Mouse (Mus musculus) E14TG2a.4 (cell line): Measurements from ENCODE around the gene Ghsr.
"Not testable (repeated sequence)": the region's sequence is repeated elsewhere in the genome, so short reads cannot be mapped to it uniquely, and the experiment has no call there.

Experiments used
- H3K27me3 ChIP-seq: 2 replicates; pipeline ENCODE4 v1.6.1; 2014; ENCODE audit warnings: low read length, control low read depth; ENCODE audit not compliant: insufficient read depth
- H3K36me3 ChIP-seq: 2 replicates; pipeline ENCODE4 v1.6.1; 2014; ENCODE audit warnings: low read length, control low read depth; ENCODE audit not compliant: insufficient read depth
- H3K4me1 ChIP-seq: replicated peaks from 2 replicates; pipeline ENCODE4 v1.6.1; 2014; ENCODE audit warnings: low read depth, low read length, control low read depth
- H3K4me3 ChIP-seq: replicated peaks from 2 replicates; pipeline ENCODE4 v1.5.1; 2014; ENCODE audit warnings: mild to moderate bottlenecking, low read length
- H3K9me3 ChIP-seq: 2 replicates; pipeline ENCODE4 v1.6.1; 2014; ENCODE audit warnings: low read length, control low read depth
- CTCF ChIP-seq: conservative IDR thresholded peaks from 2 replicates; pipeline ENCODE4 v1.5.1; 2014; ENCODE audit warnings: low read length
- NANOG ChIP-seq: IDR thresholded peaks from 2 replicates; pipeline ENCODE4 v1.6.1; 2014; ENCODE audit warnings: borderline replicate concordance, low read length, mixed read lengths
- POU5F1 ChIP-seq: IDR thresholded peaks from 2 replicates; pipeline ENCODE4 v1.6.1; 2014; ENCODE audit warnings: low read length, borderline replicate concordance

Ghsr gene

DNA sequence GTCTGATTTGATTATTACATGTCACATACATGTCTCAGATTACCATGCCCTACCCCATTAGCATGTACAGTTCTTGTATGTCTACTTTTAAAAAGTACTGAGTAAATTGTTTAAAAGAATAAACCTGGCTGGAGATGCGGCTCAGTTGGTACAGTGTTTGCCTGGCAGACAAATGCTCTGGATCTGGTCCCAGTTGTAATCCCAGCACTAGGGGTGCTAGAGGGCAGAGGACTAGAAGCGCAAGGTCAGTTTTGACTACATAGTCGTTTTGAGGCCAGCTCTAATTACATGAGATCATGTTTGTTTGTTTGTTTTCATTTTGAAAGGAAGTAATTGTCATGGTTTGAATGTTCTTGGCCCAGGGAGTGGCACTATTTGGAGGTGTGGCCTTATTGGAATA, 13.7 kb downstream of the Ghsr start:
- Histone ChIP-seq H3K4me3 (no peak overlapping the region), H3K36me3 (no peaks in the 10 kb centered on the region), H3K27me3 (peaks cover 3% of the 10 kb centered on the region; the same call in 1 of the 2 replicates), H3K9me3 (no peaks in the 10 kb centered on the region), H3K4me1 (no peaks in the 10 kb centered on the region)
- TF ChIP-seq NANOG (no peak), CTCF (peak; percentile 11; the same call in 1 of the 2 replicates)

DNA sequence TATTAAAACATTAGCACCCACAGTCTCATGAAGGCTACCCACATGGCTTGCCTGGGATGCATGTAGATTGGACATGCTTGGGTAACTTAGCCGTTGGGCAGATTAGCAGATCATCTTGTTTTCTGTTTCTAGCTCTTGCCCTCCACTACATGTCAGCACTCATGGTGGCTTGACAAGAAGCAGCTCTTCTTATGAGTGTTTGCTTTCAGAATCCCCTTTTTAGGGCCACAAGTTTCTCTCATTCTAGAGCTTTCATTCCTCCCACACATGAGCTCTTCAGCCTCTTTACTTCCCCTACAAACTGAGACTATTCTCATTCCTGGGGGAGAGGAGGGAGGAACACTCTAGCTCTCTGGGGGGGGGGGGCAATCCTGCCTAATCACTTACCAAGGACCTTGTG, 18.8 kb downstream of the Ghsr start:
- no peaks in the 10 kb centered on the region for H3K9me3 ChIP-seq
- H3K27me3 ChIP-seq: no peaks in the 10 kb centered on the region
- TF ChIP-seq POU5F1 (no peak), NANOG (no peak), CTCF (no peak)
- no peaks in the 10 kb centered on the region for H3K36me3 ChIP-seq
- H3K4me3 ChIP-seq: no peak overlapping the region
- no peaks in the 10 kb centered on the region for H3K4me1 ChIP-seq

DNA sequence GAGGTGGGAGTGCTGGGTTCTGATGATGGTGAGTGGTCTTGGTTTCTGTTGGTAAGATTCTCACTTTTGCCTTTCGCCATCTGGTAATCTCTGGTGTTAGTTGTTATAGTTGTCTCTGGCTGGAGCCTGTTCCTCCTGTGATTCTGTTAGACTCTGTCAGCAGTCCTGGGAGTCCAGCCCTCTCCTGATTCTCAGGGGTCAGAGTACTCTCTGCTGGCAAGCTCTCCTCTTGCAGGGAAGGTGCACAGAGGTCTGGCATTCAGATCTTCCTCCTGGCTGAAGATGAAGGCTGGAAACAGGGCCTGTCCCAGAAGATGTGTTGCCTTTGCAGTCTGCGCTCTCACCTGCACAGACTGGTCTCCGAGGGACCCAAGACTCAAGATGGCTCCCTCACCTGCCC, 29.8 kb downstream of the Ghsr start:
- H3K4me1 ChIP-seq, H3K27me3 ChIP-seq, H3K36me3 ChIP-seq, H3K9me3 ChIP-seq, H3K4me3 ChIP-seq: not testable (repeated sequence)

DNA sequence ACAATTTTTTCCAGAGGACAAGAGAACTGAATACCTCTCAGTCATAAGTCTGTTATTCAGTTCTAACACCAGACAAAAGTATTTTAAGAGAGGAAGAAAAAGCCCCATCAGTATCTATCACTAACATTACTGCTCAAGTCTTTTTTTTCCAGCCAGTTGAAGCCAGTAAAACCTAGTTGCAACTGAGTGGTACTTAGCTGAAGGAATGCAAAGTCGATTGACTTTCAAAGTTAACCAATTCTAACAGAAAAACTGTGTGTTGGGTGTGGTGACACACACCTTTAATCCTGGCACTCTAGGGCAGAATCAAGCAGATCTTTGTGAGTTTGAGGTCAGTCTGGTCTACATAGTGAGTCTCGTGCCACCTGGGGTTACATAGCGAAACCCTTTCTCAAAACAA, 35.3 kb downstream of the Ghsr start:
- Histone ChIP-seq H3K36me3 (no peaks in the 10 kb centered on the region), H3K4me3 (no peak overlapping the region), H3K27me3 (no peaks in the 10 kb centered on the region), H3K9me3 (no peaks in the 10 kb centered on the region), H3K4me1 (peaks cover 19% of the 10 kb centered on the region)
- TF ChIP-seq NANOG (peak; percentile 82), POU5F1 (no peak)

DNA sequence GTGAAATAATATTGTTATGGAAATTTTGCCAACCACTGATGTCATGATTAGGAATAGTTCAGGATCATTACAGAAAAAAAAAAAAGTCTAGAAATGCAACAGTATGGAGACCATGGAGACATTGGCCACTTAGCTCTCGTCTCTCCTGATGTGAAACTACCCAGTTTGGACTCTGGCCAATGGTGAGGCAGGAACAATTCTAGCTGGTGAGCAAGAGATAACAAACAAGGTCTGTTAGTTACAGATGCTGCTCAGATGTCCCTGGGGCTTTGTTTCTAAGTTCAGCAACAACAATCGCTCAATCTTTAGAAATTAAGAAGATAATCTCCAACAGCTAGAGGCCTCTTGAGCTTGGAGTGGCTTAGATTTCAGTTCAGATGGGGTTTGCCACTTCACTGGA, 37.4 kb downstream of the Ghsr start:
- TF ChIP-seq NANOG: no peak
- TF ChIP-seq CTCF: no peak
- no peak for TF ChIP-seq POU5F1
- no peaks in the 10 kb centered on the region for H3K9me3 ChIP-seq
- no peaks in the 10 kb centered on the region for H3K27me3 ChIP-seq
- peaks cover 21% of the 10 kb centered on the region for H3K4me1 ChIP-seq
- H3K36me3 ChIP-seq: no peaks in the 10 kb centered on the region
- H3K4me3 ChIP-seq: no peak overlapping the region

DNA sequence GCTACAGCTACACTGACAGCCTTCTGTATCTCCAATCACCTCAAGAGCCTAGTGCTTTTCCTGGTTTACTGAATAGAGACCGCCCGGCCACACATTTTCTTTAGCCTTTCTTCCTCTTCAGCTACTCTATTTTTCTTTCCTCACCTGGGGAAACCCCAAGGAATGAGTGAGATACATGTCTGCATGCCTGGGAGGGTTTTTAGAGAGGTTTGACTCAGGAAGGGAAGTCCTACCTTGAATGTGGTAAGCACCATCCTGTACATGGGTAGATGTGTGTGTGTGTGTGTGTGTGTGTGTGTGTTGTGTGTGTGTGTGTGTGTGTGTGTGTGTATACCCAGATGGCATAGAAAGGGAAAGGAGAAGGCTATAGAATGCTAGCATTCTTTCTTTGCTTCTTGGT, 40.1 kb downstream of the Ghsr start:
- H3K4me1 ChIP-seq: peaks cover 21% of the 10 kb centered on the region
- H3K4me3 ChIP-seq: no peak overlapping the region

DNA sequence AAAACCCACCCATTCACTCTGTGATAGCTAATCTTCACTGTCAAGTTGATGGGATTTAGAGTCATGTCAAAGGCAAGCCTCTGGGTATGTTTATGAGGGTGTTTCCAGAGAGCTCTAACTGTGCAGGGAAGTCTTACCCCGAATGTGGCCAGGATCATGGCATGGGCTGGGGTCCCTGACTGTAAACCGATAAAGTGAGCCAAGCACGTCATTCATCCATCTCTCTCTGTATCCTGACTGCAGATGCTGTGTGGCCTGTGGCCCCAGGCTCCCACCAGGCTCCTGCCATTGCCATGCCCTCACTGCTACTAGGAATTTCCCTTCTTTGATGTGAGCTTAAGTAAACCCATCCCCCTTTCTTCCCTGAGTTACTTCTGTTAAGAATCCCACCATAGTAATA, 42.4 kb downstream of the Ghsr start:
- H3K4me1 ChIP-seq: peaks cover 8% of the 10 kb centered on the region
- TF ChIP-seq POU5F1 (no peak), CTCF (no peak), NANOG (no peak)
- no peak overlapping the region for H3K4me3 ChIP-seq
- H3K9me3 ChIP-seq: no peaks in the 10 kb centered on the region
- no peaks in the 10 kb centered on the region for H3K36me3 ChIP-seq
- H3K27me3 ChIP-seq: no peaks in the 10 kb centered on the region

More for the DNA sequence above, 40.1 kb downstream of the Ghsr start:
- TF ChIP-seq POU5F1 (no peak), NANOG (no peak), CTCF (no peak)
- no peaks in the 10 kb centered on the region for H3K9me3 ChIP-seq
- H3K27me3 ChIP-seq: no peaks in the 10 kb centered on the region
- H3K36me3 ChIP-seq: no peaks in the 10 kb centered on the region

DNA sequence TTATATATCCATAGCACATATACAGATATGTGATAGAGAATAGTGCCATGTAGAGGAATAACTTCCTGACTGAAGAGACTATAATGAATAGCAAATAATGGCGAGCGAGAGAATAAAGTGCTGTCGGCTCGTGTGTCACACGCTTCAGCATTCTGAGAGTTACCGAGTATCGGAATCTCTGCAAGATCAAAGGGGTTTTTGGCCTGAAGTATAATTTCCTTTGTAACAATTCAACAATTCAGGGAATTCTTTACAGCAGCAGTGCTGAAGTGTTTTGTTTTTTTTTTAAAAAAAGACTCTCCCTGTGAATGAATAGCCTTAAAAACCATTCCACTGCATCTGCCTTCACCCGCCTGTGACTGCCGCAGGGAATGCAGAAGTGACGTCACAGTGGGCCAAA, 45.6 kb downstream of the Ghsr start:
- Histone ChIP-seq H3K9me3 (no peaks in the 10 kb centered on the region), H3K4me3 (no peak overlapping the region)
- no peak for TF ChIP-seq NANOG
- TF ChIP-seq CTCF: no peak
- TF ChIP-seq POU5F1: no peak

DNA sequence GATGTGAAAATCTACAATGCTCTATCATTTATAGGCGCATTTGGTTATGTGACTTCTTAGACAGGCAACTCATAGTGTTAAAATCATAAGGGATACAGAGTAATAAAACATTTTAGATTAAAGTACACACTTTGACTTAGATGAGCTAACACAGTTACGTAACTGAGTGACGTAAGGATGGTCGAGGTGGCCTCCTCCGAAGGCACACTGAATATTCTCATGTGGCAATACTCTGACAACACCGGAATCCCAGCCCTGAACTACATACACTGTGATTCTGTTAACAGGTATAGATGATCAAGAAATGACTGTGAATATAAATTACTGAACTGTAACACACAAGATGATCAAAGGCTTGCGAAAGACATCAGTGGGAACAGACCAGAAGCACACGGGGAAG, 47.5 kb downstream of the Ghsr start:
- H3K4me3 ChIP-seq: no peak overlapping the region
- TF ChIP-seq CTCF: no peak
- TF ChIP-seq POU5F1: no peak
- no peak for TF ChIP-seq NANOG
- H3K4me1 ChIP-seq: peaks cover 15% of the 10 kb centered on the region
- H3K36me3 ChIP-seq: peaks cover 4% of the 10 kb centered on the region; the same call in 1 of the 2 replicates
- no peaks in the 10 kb centered on the region for H3K9me3 ChIP-seq
- no peaks in the 10 kb centered on the region for H3K27me3 ChIP-seq

More for the DNA sequence above, 45.6 kb downstream of the Ghsr start:
- no peaks in the 10 kb centered on the region for H3K27me3 ChIP-seq
- no peaks in the 10 kb centered on the region for H3K36me3 ChIP-seq
- peaks cover 17% of the 10 kb centered on the region for H3K4me1 ChIP-seq

DNA sequence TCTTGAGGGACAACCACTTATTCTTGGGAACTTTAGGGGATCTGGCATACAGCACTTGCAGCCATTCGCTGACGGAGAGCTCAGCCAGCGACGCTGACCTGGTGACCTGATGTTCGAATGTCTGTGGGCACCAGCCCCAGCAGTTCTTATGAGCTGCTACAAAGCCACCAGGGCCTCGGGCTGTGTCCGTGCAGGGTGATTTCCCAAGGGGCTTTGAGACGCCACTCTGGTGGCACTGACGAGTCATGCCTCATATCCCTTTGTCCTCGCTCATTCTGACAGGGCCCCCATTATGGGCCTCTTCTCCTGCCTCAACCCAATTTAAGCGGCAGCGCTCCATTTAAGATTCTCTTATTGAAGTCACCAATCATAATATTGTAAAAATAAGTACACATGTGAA, 50.8 kb downstream of the Ghsr start:
- Histone ChIP-seq H3K9me3 (no peaks in the 10 kb centered on the region), H3K27me3 (no peaks in the 10 kb centered on the region), H3K4me1 (peaks cover 9% of the 10 kb centered on the region), H3K4me3 (no peak overlapping the region), H3K36me3 (peaks cover 16% of the 10 kb centered on the region)
- TF ChIP-seq POU5F1: no peak
- no peak for TF ChIP-seq NANOG
- TF ChIP-seq CTCF: no peak
